Mouse (Mus musculus) granulocyte monocyte progenitor cell, adult 5-6 weeks (primary cell): ENCODE data around the gene March2. TPM values are rescaled to one million over a fixed set of nuclear protein-coding genes. Genes with fewer than 3 reads are reported as not detected.

Source experiments
- ATAC-seq: replicated peaks from 2 replicates; pipeline ENCODE4 v1.8.0; 2016; ENCODE audit warnings: mild to moderate bottlenecking, moderate TSS enrichment, inconsistent platforms; ENCODE audit not compliant: poor library complexity, severe bottlenecking
- total RNA-seq, 2 experiments: library from RNA; stranded (forward) in 1 of 2; stranded (reverse) in 1 of 2; fragments of 200-712, 200-1000 nt in 1 of 2; fragments of >200 nt in 1 of 2; fragmentation: Nextera tagmentation in 1 of 2; gene quantifications; 2 replicates each; pipeline ENCODE4 v1.2.3; 2014 to 2017

The March2 gene
- total RNA-seq, 2 experiments from 2014 or later, result 20.0 to 41.2 TPM

DNA sequence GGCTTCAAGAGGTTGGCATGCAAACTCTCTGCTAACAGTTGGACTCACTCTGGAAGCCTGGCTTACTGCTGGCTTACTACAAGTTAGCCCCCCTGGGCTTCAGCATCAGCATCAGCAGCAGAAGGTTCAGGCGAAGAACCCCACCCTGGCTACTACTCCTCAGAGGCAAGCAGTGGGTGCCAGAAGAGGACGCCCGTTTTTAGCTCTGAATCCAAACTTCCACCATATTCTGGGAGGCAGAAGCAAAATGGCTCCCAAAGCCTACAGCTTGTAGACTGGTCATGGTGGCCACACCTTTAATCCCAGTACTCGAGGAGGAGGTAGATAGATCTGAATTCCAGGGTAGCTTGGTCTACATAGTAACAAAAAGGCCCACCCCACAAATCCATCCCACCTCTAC, 74.4 kb downstream of the March2 start:
- ATAC-seq, result no peak

DNA sequence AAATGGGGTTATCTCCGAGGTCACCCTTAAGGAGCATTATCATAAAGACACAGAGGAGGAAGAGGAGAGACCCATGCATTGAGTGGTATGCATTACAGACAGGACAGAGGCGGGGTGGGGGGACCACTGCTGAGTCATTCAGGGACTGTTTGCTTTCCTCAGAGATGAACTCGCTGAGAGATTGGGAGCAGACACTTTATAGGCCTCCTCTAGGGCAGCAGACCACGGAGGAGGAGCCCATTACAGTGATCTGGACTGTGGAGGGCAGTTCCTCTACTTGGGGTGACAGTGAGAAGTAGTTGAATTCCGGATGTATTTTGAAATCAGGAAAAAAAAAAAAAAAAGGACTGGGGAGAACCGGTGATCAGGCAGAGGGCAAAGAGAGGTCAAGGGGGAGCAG, 78.7 kb downstream of the March2 start:
- ATAC-seq, result peak; percentile 73

DNA sequence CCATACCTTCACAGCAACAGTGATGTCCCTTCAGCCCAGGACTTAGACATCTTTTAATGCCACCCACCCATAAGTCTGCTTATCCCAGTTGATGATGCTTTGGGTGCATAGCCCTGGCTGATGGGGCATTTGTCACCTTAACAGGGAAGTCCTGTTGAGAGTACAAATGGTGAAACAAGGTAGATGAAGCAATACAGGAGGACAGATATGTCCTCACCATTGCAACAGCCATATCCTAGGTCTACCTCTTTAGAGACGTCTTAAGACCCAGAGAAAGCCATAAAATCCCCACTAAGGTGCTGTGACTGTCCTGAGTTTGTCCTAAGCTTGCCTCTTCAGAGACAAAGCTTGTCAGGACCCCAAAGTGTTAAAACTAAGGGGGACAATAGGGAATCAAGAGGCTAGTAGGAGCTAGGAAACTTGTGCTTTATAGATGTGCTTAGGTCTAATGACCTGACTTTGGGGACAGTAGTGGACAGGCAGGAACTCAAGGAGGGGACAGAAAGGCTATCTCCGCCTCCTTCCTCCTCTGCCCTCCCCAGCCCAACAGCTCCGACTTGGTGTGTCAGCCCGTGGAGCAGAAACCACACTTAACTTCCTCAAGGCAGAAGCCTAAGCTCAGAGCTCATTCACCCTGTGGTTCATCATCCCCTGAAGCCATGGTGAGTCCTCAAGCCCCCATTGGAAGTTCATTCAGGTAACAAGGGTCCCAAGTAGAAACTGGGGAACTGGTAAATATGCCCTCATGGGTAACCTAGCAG, 80.8 kb downstream of the March2 start, which contains the start of gene Pram1:
Gene Pram1, plus strand, starts transcription at position 541 of the 761 bp plus-strand sequence.
- peak; percentile 59 for ATAC-seq

DNA sequence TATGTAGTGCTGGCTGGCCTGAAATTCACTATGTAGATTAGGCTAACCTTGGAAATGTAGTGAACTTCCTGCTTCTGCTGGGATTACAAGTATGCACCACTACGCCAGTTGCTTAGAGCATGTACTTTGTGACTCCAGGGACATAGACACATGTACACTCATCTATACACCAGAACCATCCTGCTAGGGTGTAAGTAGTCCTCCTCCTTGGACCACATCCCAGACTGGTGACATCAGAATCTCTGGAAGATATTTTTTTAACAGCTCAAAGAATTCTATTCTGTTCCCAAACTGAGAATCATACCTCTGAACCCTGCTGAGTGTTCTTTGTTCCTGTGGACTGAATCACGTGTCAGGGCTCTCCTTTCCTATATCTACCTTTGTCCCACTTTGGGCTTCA, 81.4 kb downstream of the March2 start:
- no peak for ATAC-seq

Other genes with a start within 250 kb of the March2 start
- 36.8 and 48.4 TPM in 2 replicates for gene Adamts10, start 194.5 kb downstream of the March2 start, total RNA-seq (2014; fragmentation: Nextera tagmentation)
- gene Adamts10, start 194.5 kb downstream of the March2 start, total RNA-seq (2017), result 18.3 and 19.7 TPM in 2 replicates
- gene Myo1f, start 163.0 kb downstream of the March2 start, total RNA-seq (2014; fragmentation: Nextera tagmentation), result 93.6 and 116 TPM in 2 replicates
- 108 and 121 TPM in 2 replicates for gene Myo1f, start 163.0 kb downstream of the March2 start, total RNA-seq (2017)
- 73.2 and 79.9 TPM in 2 replicates for gene Zfp414, start 89.6 kb downstream of the March2 start, total RNA-seq (2014; fragmentation: Nextera tagmentation)
- 23.1 and 28.2 TPM in 2 replicates for gene Zfp414, start 89.6 kb downstream of the March2 start, total RNA-seq (2017)
- 33.9 TPM in 2 replicates for gene Pram1, start 80.6 kb downstream of the March2 start, total RNA-seq (2014; fragmentation: Nextera tagmentation)
- gene Pram1, start 80.6 kb downstream of the March2 start, total RNA-seq (2017), result 5.6 and 8.1 TPM in 2 replicates
- gene Hnrnpm, start 31.8 kb downstream of the March2 start, total RNA-seq (2014; fragmentation: Nextera tagmentation), result 501 and 545 TPM in 2 replicates
- gene Hnrnpm, start 31.8 kb downstream of the March2 start, total RNA-seq (2017), result 269 and 307 TPM in 2 replicates
- gene Rab11b, start 41.9 kb upstream of the March2 start, total RNA-seq (2014; fragmentation: Nextera tagmentation), result 66.7 and 83.4 TPM in 2 replicates
- 37.9 and 46.4 TPM in 2 replicates for gene Rab11b, start 41.9 kb upstream of the March2 start, total RNA-seq (2017)
- gene Angptl4, start 63.2 kb upstream of the March2 start, total RNA-seq (2014; fragmentation: Nextera tagmentation), result 13.2 and 22.6 TPM in 2 replicates
- 10.3 and 11.1 TPM in 2 replicates for gene Angptl4, start 63.2 kb upstream of the March2 start, total RNA-seq (2017)
- 17.5 and 21.0 TPM in 2 replicates for gene Kank3, start 91.8 kb upstream of the March2 start, total RNA-seq (2014; fragmentation: Nextera tagmentation)
- 5.3 and 5.5 TPM in 2 replicates for gene Kank3, start 91.8 kb upstream of the March2 start, total RNA-seq (2017)
- 3,502 and 3,517 TPM in 2 replicates for gene Rps28, start 105.9 kb upstream of the March2 start, total RNA-seq (2014; fragmentation: Nextera tagmentation)
- gene Rps28, start 105.9 kb upstream of the March2 start, total RNA-seq (2017), result 2,416 and 2,576 TPM in 2 replicates
- 282 and 300 TPM in 2 replicates for gene Ndufa7, start 105.9 kb upstream of the March2 start, total RNA-seq (2014; fragmentation: Nextera tagmentation)
- gene Ndufa7, start 105.9 kb upstream of the March2 start, total RNA-seq (2017), result 133 and 200 TPM in 2 replicates
- 21.9 and 35.5 TPM in 2 replicates for gene Cd320, start 124.4 kb upstream of the March2 start, total RNA-seq (2014; fragmentation: Nextera tagmentation)
- 20.3 and 31.3 TPM in 2 replicates for gene Cd320, start 124.4 kb upstream of the March2 start, total RNA-seq (2017)
- gene Gm7029, start 155.2 kb upstream of the March2 start, total RNA-seq (2014; fragmentation: Nextera tagmentation), result not detected in 2 replicates
- gene Gm7029, start 155.2 kb upstream of the March2 start, total RNA-seq (2017), result not detected in 2 replicates
- 9.5 and 13.9 TPM in 2 replicates for gene Kifc1, start 172.0 kb upstream of the March2 start, total RNA-seq (2014; fragmentation: Nextera tagmentation)
- 31.3 and 35.8 TPM in 2 replicates for gene Kifc1, start 172.0 kb upstream of the March2 start, total RNA-seq (2017)
- gene Platr17, start 186.5 kb upstream of the March2 start, total RNA-seq (2014; fragmentation: Nextera tagmentation), result 0.98 and 1.4 TPM in 2 replicates
- gene Platr17, start 186.5 kb upstream of the March2 start, total RNA-seq (2017), result 0.46 TPM in 1 of 2 replicates, not detected in the other
- 44.7 and 55.1 TPM in 2 replicates for gene Daxx, start 190.7 kb upstream of the March2 start, total RNA-seq (2014; fragmentation: Nextera tagmentation)
- 22.4 and 40.6 TPM in 2 replicates for gene Daxx, start 190.7 kb upstream of the March2 start, total RNA-seq (2017)
- gene Tapbp, start 197.2 kb upstream of the March2 start, total RNA-seq (2014; fragmentation: Nextera tagmentation), result 68.2 and 76.8 TPM in 2 replicates
- gene Tapbp, start 197.2 kb upstream of the March2 start, total RNA-seq (2017), result 48.0 and 57.7 TPM in 2 replicates
- 11.9 and 22.0 TPM in 2 replicates for gene Zbtb22, start 197.2 kb upstream of the March2 start, total RNA-seq (2014; fragmentation: Nextera tagmentation)
- gene Zbtb22, start 197.2 kb upstream of the March2 start, total RNA-seq (2017), result 16.8 and 23.9 TPM in 2 replicates
- gene Rgl2, start 210.9 kb upstream of the March2 start, total RNA-seq (2014; fragmentation: Nextera tagmentation), result 44.6 and 78.3 TPM in 2 replicates
- 35.5 and 35.8 TPM in 2 replicates for gene Rgl2, start 210.9 kb upstream of the March2 start, total RNA-seq (2017)
- gene Pfdn6, start 221.7 kb upstream of the March2 start, total RNA-seq (2014; fragmentation: Nextera tagmentation), result 177 and 226 TPM in 2 replicates
- gene Pfdn6, start 221.7 kb upstream of the March2 start, total RNA-seq (2017), result 149 and 168 TPM in 2 replicates
- 41.4 and 56.6 TPM in 2 replicates for gene Wdr46, start 222.0 kb upstream of the March2 start, total RNA-seq (2014; fragmentation: Nextera tagmentation)
- gene Wdr46, start 222.0 kb upstream of the March2 start, total RNA-seq (2017), result 48.6 and 53.9 TPM in 2 replicates
- 3.2 and 3.3 TPM in 2 replicates for gene B3galt4, start 232.8 kb upstream of the March2 start, total RNA-seq (2014; fragmentation: Nextera tagmentation)
- 3.2 and 4.0 TPM in 2 replicates for gene B3galt4, start 232.8 kb upstream of the March2 start, total RNA-seq (2017)
- gene Vps52, start 237.1 kb upstream of the March2 start, total RNA-seq (2014; fragmentation: Nextera tagmentation), result 38.4 and 39.2 TPM in 2 replicates
- 18.6 and 19.2 TPM in 2 replicates for gene Vps52, start 237.1 kb upstream of the March2 start, total RNA-seq (2017)
- gene Rps18, start 237.3 kb upstream of the March2 start, total RNA-seq (2014; fragmentation: Nextera tagmentation), result 4,404 and 5,660 TPM in 2 replicates
- 1,485 and 1,727 TPM in 2 replicates for gene Rps18, start 237.3 kb upstream of the March2 start, total RNA-seq (2017)